Mouse (Mus musculus): Measurements from ENCODE around the gene Mtrex. TPM values are rescaled to one million over a fixed set of nuclear protein-coding genes. Genes with fewer than 3 reads are reported as not detected.

Gene Mtrex
- 90.9 and 101 TPM in 2 replicates for polyA plus RNA-seq (2014; fragmentation: Nextera tagmentation; extraction: Ambion mirVana)

- under 1% methylated on average over 57 of the region's 57 CpGs for WGBS
- H3K36me3 ChIP-seq (ENCODE audit: control insufficient read depth, insufficient read depth, low read length) = no peaks in the 10 kb centered on the region
- ATAC-seq (replicated peaks; ENCODE audit: low FRiP score) = peak; percentile 97
- H3K4me1 ChIP-seq (replicated peaks; ENCODE audit: control insufficient read depth, insufficient read depth, low read length) = peaks cover 9% of the 10 kb centered on the region
- peak within 1 kb of the TSS; percentile 84 for H3K27ac ChIP-seq (ENCODE audit: low read depth, low read length)
- peak within 1 kb of the TSS; percentile 89 for H3K9ac ChIP-seq (ENCODE audit: low read depth, low read length)
- peak; percentile 98 for DNase-seq (ENCODE audit: low spot score)
- H3K27me3 ChIP-seq (replicated peaks; ENCODE audit: control insufficient read depth, insufficient read depth, low read length) = no peaks in the 10 kb centered on the region
- peak within 1 kb of the TSS; percentile 93 for H3K4me3 ChIP-seq (ENCODE audit: low read depth, low read length)
- peak within 1 kb of the TSS; percentile 82 for H3K4me2 ChIP-seq
- H3K9me3 ChIP-seq (ENCODE audit: control insufficient read depth, low read length) = no peaks in the 10 kb centered on the region
These were observed at the start of gene Mtrex, which contains the start of gene Dhx29 for GRCm38 (mm10) chr13:112927287-112928001. TSS of gene Mtrex (minus strand) at chr13:112927398. TSS of gene Dhx29 (plus strand) at chr13:112927454.

- no peaks in the 10 kb centered on the region for H3K4me1 ChIP-seq (replicated peaks; ENCODE audit: control insufficient read depth, insufficient read depth, low read length)
- 0 out of 2 replicates have a peak overlapping the region, but pooled peaks have one; percentile 12 for H3K4me2 ChIP-seq
- no peak overlapping the region for H3K27ac ChIP-seq (ENCODE audit: low read depth, low read length)
- peaks cover 26% of the 10 kb centered on the region for H3K27me3 ChIP-seq (replicated peaks; ENCODE audit: control insufficient read depth, insufficient read depth, low read length)
- no peaks in the 10 kb centered on the region for H3K36me3 ChIP-seq (ENCODE audit: control insufficient read depth, insufficient read depth, low read length)
- no peak overlapping the region for H3K4me3 ChIP-seq (ENCODE audit: low read depth, low read length)
- DNase-seq (ENCODE audit: low spot score) (no peak), ATAC-seq (replicated peaks; ENCODE audit: low FRiP score) (no peak)
- 35% methylated on average over 10 of the region's 10 CpGs for WGBS
- no peaks in the 10 kb centered on the region for H3K9me3 ChIP-seq (ENCODE audit: control insufficient read depth, low read length)
- H3K9ac ChIP-seq (ENCODE audit: low read depth, low read length) = no peak overlapping the region
These were observed 49.5 kb upstream of the Mtrex start for GRCm38 (mm10) chr13:112976720-112977119.

GRCm38 (mm10) chr13:112967267-112967666 lies 40.1 kb upstream of the Mtrex start:
- WGBS = 89% methylated on average over 5 of the region's 5 CpGs
- Histone ChIP-seq H3K36me3 (ENCODE audit: control insufficient read depth, insufficient read depth, low read length) (peaks cover 5% of the 10 kb centered on the region), H3K9me3 (ENCODE audit: control insufficient read depth, low read length) (no peaks in the 10 kb centered on the region), H3K27ac (ENCODE audit: low read depth, low read length) (no peak overlapping the region), H3K9ac (ENCODE audit: low read depth, low read length) (no peak overlapping the region), H3K27me3 (replicated peaks; ENCODE audit: control insufficient read depth, insufficient read depth, low read length) (no peaks in the 10 kb centered on the region), H3K4me1 (replicated peaks; ENCODE audit: control insufficient read depth, insufficient read depth, low read length) (no peaks in the 10 kb centered on the region), H3K4me3 (ENCODE audit: low read depth, low read length) (no peak overlapping the region), H3K4me2 (no peak overlapping the region)
- DNase-seq (ENCODE audit: low spot score) (no peak), ATAC-seq (replicated peaks; ENCODE audit: low FRiP score) (no peak)

- 94% methylated on average over 12 of the region's 12 CpGs for WGBS
- ATAC-seq (replicated peaks; ENCODE audit: low FRiP score) (no peak), DNase-seq (ENCODE audit: low spot score) (no peak)
- no peaks in the 10 kb centered on the region for H3K27me3 ChIP-seq (replicated peaks; ENCODE audit: control insufficient read depth, insufficient read depth, low read length)
- peaks cover 5% of the 10 kb centered on the region for H3K36me3 ChIP-seq (ENCODE audit: control insufficient read depth, insufficient read depth, low read length)
- H3K4me1 ChIP-seq (replicated peaks; ENCODE audit: control insufficient read depth, insufficient read depth, low read length) = no peaks in the 10 kb centered on the region
- H3K4me2 ChIP-seq = no peak overlapping the region
- no peaks in the 10 kb centered on the region for H3K9me3 ChIP-seq (ENCODE audit: control insufficient read depth, low read length)
- H3K27ac ChIP-seq (ENCODE audit: low read depth, low read length) = no peak overlapping the region
- no peak overlapping the region for H3K4me3 ChIP-seq (ENCODE audit: low read depth, low read length)
- H3K9ac ChIP-seq (ENCODE audit: low read depth, low read length) = no peak overlapping the region
These were observed 37.2 kb upstream of the Mtrex start for GRCm38 (mm10) chr13:112964421-112964820.

GRCm38 (mm10) chr13:112963081-112963480 lies 35.9 kb upstream of the Mtrex start:
- DNase-seq (ENCODE audit: low spot score) = no peak
- no peak overlapping the region for H3K4me2 ChIP-seq
- no peaks in the 10 kb centered on the region for H3K27me3 ChIP-seq (replicated peaks; ENCODE audit: control insufficient read depth, insufficient read depth, low read length)
- no peaks in the 10 kb centered on the region for H3K4me1 ChIP-seq (replicated peaks; ENCODE audit: control insufficient read depth, insufficient read depth, low read length)
- H3K27ac ChIP-seq (ENCODE audit: low read depth, low read length) = no peak overlapping the region
- no peak overlapping the region for H3K9ac ChIP-seq (ENCODE audit: low read depth, low read length)
- H3K36me3 ChIP-seq (ENCODE audit: control insufficient read depth, insufficient read depth, low read length) = peaks cover 7% of the 10 kb centered on the region
- no peak for ATAC-seq (replicated peaks; ENCODE audit: low FRiP score)
- no peak overlapping the region for H3K4me3 ChIP-seq (ENCODE audit: low read depth, low read length)
- H3K9me3 ChIP-seq (ENCODE audit: control insufficient read depth, low read length) = no peaks in the 10 kb centered on the region
- WGBS = 89% methylated on average over 5 of the region's 5 CpGs

GRCm38 (mm10) chr13:112954067-112954466 lies 26.9 kb upstream of the Mtrex start:
- DNase-seq (ENCODE audit: low spot score) = no peak
- H3K27ac ChIP-seq (ENCODE audit: low read depth, low read length) = no peak overlapping the region
- H3K9me3 ChIP-seq (ENCODE audit: control insufficient read depth, low read length) = no peaks in the 10 kb centered on the region
- H3K27me3 ChIP-seq (replicated peaks; ENCODE audit: control insufficient read depth, insufficient read depth, low read length) = no peaks in the 10 kb centered on the region
- no peaks in the 10 kb centered on the region for H3K4me1 ChIP-seq (replicated peaks; ENCODE audit: control insufficient read depth, insufficient read depth, low read length)
- no peak for ATAC-seq (replicated peaks; ENCODE audit: low FRiP score)
- peaks cover 18% of the 10 kb centered on the region for H3K36me3 ChIP-seq (ENCODE audit: control insufficient read depth, insufficient read depth, low read length)
- WGBS = 89% methylated on average over 8 of the region's 8 CpGs
- no peak overlapping the region for H3K4me2 ChIP-seq
- no peak overlapping the region for H3K9ac ChIP-seq (ENCODE audit: low read depth, low read length)
- no peak overlapping the region for H3K4me3 ChIP-seq (ENCODE audit: low read depth, low read length)

- DNase-seq (ENCODE audit: low spot score) (no peak), ATAC-seq (replicated peaks; ENCODE audit: low FRiP score) (no peak)
- no peaks in the 10 kb centered on the region for H3K27me3 ChIP-seq (replicated peaks; ENCODE audit: control insufficient read depth, insufficient read depth, low read length)
- WGBS = 82% methylated on average over 6 of the region's 6 CpGs
- H3K36me3 ChIP-seq (ENCODE audit: control insufficient read depth, insufficient read depth, low read length) = peaks cover 20% of the 10 kb centered on the region
- H3K9ac ChIP-seq (ENCODE audit: low read depth, low read length) = no peak overlapping the region
- H3K4me1 ChIP-seq (replicated peaks; ENCODE audit: control insufficient read depth, insufficient read depth, low read length) = peaks cover 8% of the 10 kb centered on the region
- no peak overlapping the region for H3K4me3 ChIP-seq (ENCODE audit: low read depth, low read length)
- no peaks in the 10 kb centered on the region for H3K9me3 ChIP-seq (ENCODE audit: control insufficient read depth, low read length)
- no peak overlapping the region for H3K4me2 ChIP-seq
- H3K27ac ChIP-seq (ENCODE audit: low read depth, low read length) = no peak overlapping the region
These were observed 18.7 kb upstream of the Mtrex start for GRCm38 (mm10) chr13:112945900-112946299.

- H3K9ac ChIP-seq (ENCODE audit: low read depth, low read length) = no peak overlapping the region
- H3K4me1 ChIP-seq (replicated peaks; ENCODE audit: control insufficient read depth, insufficient read depth, low read length) = peaks cover 8% of the 10 kb centered on the region
- H3K36me3 ChIP-seq (ENCODE audit: control insufficient read depth, insufficient read depth, low read length) = peaks cover 16% of the 10 kb centered on the region
- H3K27ac ChIP-seq (ENCODE audit: low read depth, low read length) = no peak overlapping the region
- H3K9me3 ChIP-seq (ENCODE audit: control insufficient read depth, low read length) = no peaks in the 10 kb centered on the region
- DNase-seq (ENCODE audit: low spot score) (no peak), ATAC-seq (replicated peaks; ENCODE audit: low FRiP score) (no peak)
- H3K27me3 ChIP-seq (replicated peaks; ENCODE audit: control insufficient read depth, insufficient read depth, low read length) = no peaks in the 10 kb centered on the region
- WGBS = 90% methylated on average over 9 of the region's 9 CpGs
- H3K4me3 ChIP-seq (ENCODE audit: low read depth, low read length) = no peak overlapping the region
- H3K4me2 ChIP-seq = no peak overlapping the region
These were observed 18.1 kb upstream of the Mtrex start for GRCm38 (mm10) chr13:112945312-112945711.

GRCm38 (mm10) chr13:112941879-112942330 lies 14.7 kb upstream of the Mtrex start:
- Histone ChIP-seq H3K27ac (ENCODE audit: low read depth, low read length) (peak overlapping the region; percentile 8; the same call in 1 of the 2 replicates), H3K9ac (ENCODE audit: low read depth, low read length) (no peak overlapping the region), H3K4me1 (replicated peaks; ENCODE audit: control insufficient read depth, insufficient read depth, low read length) (peaks cover 8% of the 10 kb centered on the region), H3K4me2 (peak overlapping the region; percentile 44), H3K9me3 (ENCODE audit: control insufficient read depth, low read length) (no peaks in the 10 kb centered on the region), H3K4me3 (ENCODE audit: low read depth, low read length) (no peak overlapping the region), H3K36me3 (ENCODE audit: control insufficient read depth, insufficient read depth, low read length) (peaks cover 9% of the 10 kb centered on the region; the same call in 1 of the 2 replicates), H3K27me3 (replicated peaks; ENCODE audit: control insufficient read depth, insufficient read depth, low read length) (no peaks in the 10 kb centered on the region)
- ATAC-seq (replicated peaks; ENCODE audit: low FRiP score) (peak; percentile 79), DNase-seq (ENCODE audit: low spot score) (peak; percentile 34)
- WGBS = 46% methylated on average over 15 of the region's 15 CpGs

All from liver, embryonic 11.5 days (tissue).